Mouse (Mus musculus): ENCODE measurements at regions not wholly inside any gene's neighbourhood (a gene's known extent, or its start where the extent isn't known, plus 50 kb on each side); places are given as distances from the start of the nearest gene placed in this dataset.

- Histone ChIP-seq H3K4me3 (no peak overlapping the region), H3K4me2 (ENCODE audit: low read depth) (no peak overlapping the region), H3K79me2 (ENCODE audit: control insufficient read depth, insufficient read depth) (no peaks in the 10 kb centered on the region), H3ac (ENCODE audit: control insufficient read depth, insufficient read length) (no peak overlapping the region), H3K27me3 (ENCODE audit: control insufficient read depth, insufficient read depth, insufficient read length) (no peaks in the 10 kb centered on the region), H3K36me3 (ENCODE audit: control insufficient read depth, insufficient read depth) (no peaks in the 10 kb centered on the region)
- TF ChIP-seq POLR2A (IDR thresholded peaks at IDR 0.05; ENCODE audit: insufficient read length, low read depth) (no peak), TCF3 (IDR thresholded peaks at IDR 0.05; ENCODE audit: insufficient read length, low read depth) (no peak), POLR2AphosphoS2 (IDR thresholded peaks at IDR 0.05; ENCODE audit: insufficient read length, low read depth) (no peak), REST (IDR thresholded peaks at IDR 0.05; ENCODE audit: insufficient read depth, insufficient read length) (no peak), E2F4 (IDR thresholded peaks at IDR 0.05; ENCODE audit: insufficient read depth) (no peak), TCF12 (IDR thresholded peaks at IDR 0.05; ENCODE audit: insufficient read depth, poor library complexity, severe bottlenecking) (no peak), MYOD1 (IDR thresholded peaks at IDR 0.05; ENCODE audit: control insufficient read depth in 1 of 3, insufficient read length in 2 of 3, low read depth in 2 of 3) (no peak), SRF (IDR thresholded peaks at IDR 0.05; ENCODE audit: control insufficient read depth, insufficient read length, low read depth) (no peak), USF1 (IDR thresholded peaks at IDR 0.05; ENCODE audit: low read depth) (no peak), MAX (IDR thresholded peaks at IDR 0.05; ENCODE audit: low read depth) (no peak), MYOG (IDR thresholded peaks at IDR 0.05; ENCODE audit: control insufficient read depth in 1 of 3, insufficient read depth in 1 of 3, insufficient read length in 2 of 3, low read depth in 2 of 3) (no peak), CEBPB (IDR thresholded peaks at IDR 0.05; ENCODE audit: insufficient read depth, poor library complexity, severe bottlenecking) (no peak)
Observed at GRCm38 (mm10) chr2:134067910-134068335, 486.2 kb downstream of the Hao1 start.

- Histone ChIP-seq H3K4me3 (no peak overlapping the region), H3K79me2 (ENCODE audit: control insufficient read depth, insufficient read depth) (no peaks in the 10 kb centered on the region), H3ac (ENCODE audit: control insufficient read depth, insufficient read length) (no peak overlapping the region), H3K36me3 (ENCODE audit: control insufficient read depth, insufficient read depth) (no peaks in the 10 kb centered on the region), H3K4me2 (ENCODE audit: low read depth) (no peak overlapping the region), H3K27me3 (ENCODE audit: control insufficient read depth, insufficient read depth, insufficient read length) (no peaks in the 10 kb centered on the region)
- TF ChIP-seq SRF (IDR thresholded peaks at IDR 0.05; ENCODE audit: control insufficient read depth, insufficient read length, low read depth) (no peak), TCF12 (IDR thresholded peaks at IDR 0.05; ENCODE audit: insufficient read depth, poor library complexity, severe bottlenecking) (no peak), MYOG (IDR thresholded peaks at IDR 0.05; ENCODE audit: control insufficient read depth in 1 of 3, insufficient read depth in 1 of 3, insufficient read length in 2 of 3, low read depth in 2 of 3) (no peak), E2F4 (IDR thresholded peaks at IDR 0.05; ENCODE audit: insufficient read depth) (no peak), MYOD1 (IDR thresholded peaks at IDR 0.05; ENCODE audit: control insufficient read depth in 1 of 3, insufficient read length in 2 of 3, low read depth in 2 of 3) (no peak), REST (IDR thresholded peaks at IDR 0.05; ENCODE audit: insufficient read depth, insufficient read length) (no peak), POLR2A (IDR thresholded peaks at IDR 0.05; ENCODE audit: insufficient read length, low read depth) (no peak), MAX (IDR thresholded peaks at IDR 0.05; ENCODE audit: low read depth) (no peak), POLR2AphosphoS2 (IDR thresholded peaks at IDR 0.05; ENCODE audit: insufficient read length, low read depth) (no peak), CEBPB (IDR thresholded peaks at IDR 0.05; ENCODE audit: insufficient read depth, poor library complexity, severe bottlenecking) (no peak), USF1 (IDR thresholded peaks at IDR 0.05; ENCODE audit: low read depth) (no peak), TCF3 (IDR thresholded peaks at IDR 0.05; ENCODE audit: insufficient read length, low read depth) (no peak)
Observed at GRCm38 (mm10) chr2:134067404-134067803, 486.8 kb downstream of the Hao1 start.

GRCm38 (mm10) chr2:134059916-134060618 is 494.1 kb downstream of the Hao1 start:
- no peak for TF ChIP-seq POLR2AphosphoS2 (IDR thresholded peaks at IDR 0.05; ENCODE audit: insufficient read length, low read depth)
- no peak for TF ChIP-seq MYOG (IDR thresholded peaks at IDR 0.05; ENCODE audit: control insufficient read depth in 1 of 3, insufficient read depth in 1 of 3, insufficient read length in 2 of 3, low read depth in 2 of 3)
- TF ChIP-seq MYOD1 (IDR thresholded peaks at IDR 0.05; ENCODE audit: control insufficient read depth in 1 of 3, insufficient read length in 2 of 3, low read depth in 2 of 3): no peak
- no peak for TF ChIP-seq CEBPB (IDR thresholded peaks at IDR 0.05; ENCODE audit: insufficient read depth, poor library complexity, severe bottlenecking)
- no peak for TF ChIP-seq SRF (IDR thresholded peaks at IDR 0.05; ENCODE audit: control insufficient read depth, insufficient read length, low read depth)
- TF ChIP-seq E2F4 (IDR thresholded peaks at IDR 0.05; ENCODE audit: insufficient read depth): no peak
- TF ChIP-seq TCF12 (IDR thresholded peaks at IDR 0.05; ENCODE audit: insufficient read depth, poor library complexity, severe bottlenecking): no peak
- TF ChIP-seq POLR2A (IDR thresholded peaks at IDR 0.05; ENCODE audit: insufficient read length, low read depth): no peak
- TF ChIP-seq REST (IDR thresholded peaks at IDR 0.05; ENCODE audit: insufficient read depth, insufficient read length): no peak
- no peak for TF ChIP-seq TCF3 (IDR thresholded peaks at IDR 0.05; ENCODE audit: insufficient read length, low read depth)
- TF ChIP-seq USF1 (IDR thresholded peaks at IDR 0.05; ENCODE audit: low read depth): no peak
- TF ChIP-seq MAX (IDR thresholded peaks at IDR 0.05; ENCODE audit: low read depth): no peak
- Histone ChIP-seq H3K4me2 (ENCODE audit: low read depth) (no peak overlapping the region), H3K79me2 (ENCODE audit: control insufficient read depth, insufficient read depth) (no peaks in the 10 kb centered on the region), H3ac (ENCODE audit: control insufficient read depth, insufficient read length) (no peak overlapping the region), H3K27me3 (ENCODE audit: control insufficient read depth, insufficient read depth, insufficient read length) (no peaks in the 10 kb centered on the region), H3K36me3 (ENCODE audit: control insufficient read depth, insufficient read depth) (no peaks in the 10 kb centered on the region), H3K4me3 (no peak overlapping the region)

- no peaks in the 10 kb centered on the region for H3K36me3 ChIP-seq (ENCODE audit: control insufficient read depth, insufficient read depth)
- H3K79me2 ChIP-seq (ENCODE audit: control insufficient read depth, insufficient read depth): no peaks in the 10 kb centered on the region
- H3ac ChIP-seq (ENCODE audit: control insufficient read depth, insufficient read length): no peak overlapping the region
- no peak overlapping the region for H3K4me2 ChIP-seq (ENCODE audit: low read depth)
- no peak overlapping the region for H3K4me3 ChIP-seq
- H3K27me3 ChIP-seq (ENCODE audit: control insufficient read depth, insufficient read depth, insufficient read length): no peaks in the 10 kb centered on the region
- TF ChIP-seq TCF3 (IDR thresholded peaks at IDR 0.05; ENCODE audit: insufficient read length, low read depth) (no peak), SRF (IDR thresholded peaks at IDR 0.05; ENCODE audit: control insufficient read depth, insufficient read length, low read depth) (no peak), TCF12 (IDR thresholded peaks at IDR 0.05; ENCODE audit: insufficient read depth, poor library complexity, severe bottlenecking) (no peak)
Observed at GRCm38 (mm10) chr2:134036359-134036874, 484.5 kb downstream of the Bmp2 start.

Data from myocyte (in vitro differentiated cells).